Mouse (Mus musculus) lung, postnatal 25 days (tissue): ENCODE measurements around the gene Syne4.
A peak's percentile ranks its signal among the peaks of the same experiment; 100 is the strongest.

Experiments used
- DNase-seq: peaks from one replicate; pipeline ENCODE4 v3.0.0; 2022; ENCODE audit warnings: low spot score

Syne4 gene

GRCm38 (mm10) chr7:30296816-30297215 is 17.8 kb upstream of the Syne4 start:
- no peak for DNase-seq

- DNase-seq = no peak
Observed at GRCm38 (mm10) chr7:30297266-30297665, 17.3 kb upstream of the Syne4 start.

- DNase-seq = no peak
Observed at GRCm38 (mm10) chr7:30300914-30301313, 13.7 kb upstream of the Syne4 start.

GRCm38 (mm10) chr7:30306083-30306779 is 8.4 kb upstream of the Syne4 start:
- no peak for DNase-seq

GRCm38 (mm10) chr7:30308076-30309005 is 6.3 kb upstream of the Syne4 start, which contains the start of gene Alkbh6:
TSS of gene Alkbh6 (plus strand) at chr7:30308717.
- peak; percentile 97 for DNase-seq

- no peak for DNase-seq
Observed at GRCm38 (mm10) chr7:30309395-30310129, 5.0 kb upstream of the Syne4 start.

GRCm38 (mm10) chr7:30310136-30310535 is 4.5 kb upstream of the Syne4 start:
- no peak for DNase-seq

GRCm38 (mm10) chr7:30313666-30314320 is 814 bp upstream of the Syne4 start:
- no peak for DNase-seq

- no peak for DNase-seq
Observed at GRCm38 (mm10) chr7:30315559-30316529, 1.2 kb downstream of the Syne4 start.

GRCm38 (mm10) chr7:30318142-30318541 is 3.5 kb downstream of the Syne4 start:
- no peak for DNase-seq

- DNase-seq = no peak
Observed at GRCm38 (mm10) chr7:30320946-30321345, 6.3 kb downstream of the Syne4 start.

- peak; percentile 82 for DNase-seq
Observed at GRCm38 (mm10) chr7:30321539-30322284, 7.1 kb downstream of the Syne4 start, which contains the start of gene E130208F15Rik. TSS of gene E130208F15Rik (plus strand) at chr7:30321740.

- peak; percentile 99 for DNase-seq
Observed at GRCm38 (mm10) chr7:30322285-30322667, 7.7 kb downstream of the Syne4 start.

GRCm38 (mm10) chr7:30322865-30323264 is 8.3 kb downstream of the Syne4 start:
- DNase-seq = no peak

GRCm38 (mm10) chr7:30323795-30324194 is 9.2 kb downstream of the Syne4 start, which contains the start of gene Sdhaf1:
TSS of gene Sdhaf1 (minus strand) at chr7:30323895.
- no peak for DNase-seq

- DNase-seq = no peak
Observed at GRCm38 (mm10) chr7:30324300-30324944, 9.8 kb downstream of the Syne4 start.

- DNase-seq = peak; percentile 27
Observed at GRCm38 (mm10) chr7:30325364-30325763, 10.8 kb downstream of the Syne4 start.

GRCm38 (mm10) chr7:30326427-30326826 is 11.8 kb downstream of the Syne4 start:
- no peak for DNase-seq

GRCm38 (mm10) chr7:30327140-30327539 is 12.5 kb downstream of the Syne4 start:
- DNase-seq = no peak
